Mouse (Mus musculus) spleen, adult 2 months (tissue): ENCODE measurements around the gene Cdh3.

Experiments
- CTCF ChIP-seq: fragments of 200-500 bp; IDR thresholded peaks from 2 replicates; pipeline ENCODE4 v1.5.1; 2011; ENCODE audit warnings: mild to moderate bottlenecking, inconsistent platforms; ENCODE audit not compliant: insufficient read depth, insufficient read length, insufficient replicate concordance; ENCODE audit errors: extremely low read depth
- POLR2A ChIP-seq: fragments of 200-500 bp; IDR thresholded peaks from 2 replicates; pipeline ENCODE4 v1.6.1; 2011; ENCODE audit warnings: low read depth, low read length, inconsistent platforms

DNA sequence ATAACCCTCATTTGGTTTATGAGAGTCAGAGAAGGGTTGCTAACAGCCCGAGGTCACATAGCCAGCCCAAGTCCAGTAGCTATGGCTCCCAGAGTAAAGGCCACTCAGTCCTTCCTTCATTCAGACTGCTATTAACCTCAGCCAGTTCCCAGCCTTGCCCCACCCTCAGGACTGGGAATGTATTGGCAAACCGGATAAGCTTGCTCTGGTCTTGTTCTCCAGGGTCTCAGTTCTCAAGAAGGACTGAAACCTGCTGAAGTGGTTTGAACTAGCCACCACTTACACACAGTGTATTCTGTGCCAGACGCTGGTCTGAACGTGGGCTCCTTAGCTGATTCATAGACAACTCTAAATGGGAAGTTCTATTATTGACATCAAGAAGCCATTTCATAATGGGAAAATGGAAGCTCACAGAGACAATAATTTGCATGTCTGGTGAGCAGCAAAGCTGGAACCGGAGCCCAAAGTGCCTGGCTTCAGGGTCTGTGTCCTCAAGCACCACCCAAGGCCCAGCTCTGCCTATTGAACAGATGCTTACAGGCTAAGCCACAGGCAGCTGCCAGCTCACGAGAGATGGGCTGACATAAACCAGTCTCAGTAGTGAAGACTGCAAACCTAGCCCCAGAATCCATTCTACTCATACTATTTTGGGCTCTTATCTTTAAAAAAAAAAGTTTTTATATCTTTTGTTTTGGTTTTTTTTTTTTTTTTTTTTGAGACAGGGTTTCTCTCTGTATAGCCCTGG is 70.8 kb downstream of the Cdh3 start:
- no peak for TF ChIP-seq CTCF
- TF ChIP-seq POLR2A, result no peak
